Mouse (Mus musculus): ENCODE measurements at regions not wholly inside any gene's neighbourhood (a gene's known extent, or its start where the extent isn't known, plus 50 kb on each side); places are given as distances from the start of the nearest gene placed in this dataset.
"Not testable (repeated sequence)": the region's sequence is repeated elsewhere in the genome, so short reads cannot be mapped to it uniquely, and the experiment has no call there.

GRCm38 (mm10) chr3:9067048-9067447 is 542.8 kb downstream of the Zfp704 start:
- peak; percentile 86 to 90 for DNase-seq (ENCODE audit: low spot score in 2 of 2)

DNA sequence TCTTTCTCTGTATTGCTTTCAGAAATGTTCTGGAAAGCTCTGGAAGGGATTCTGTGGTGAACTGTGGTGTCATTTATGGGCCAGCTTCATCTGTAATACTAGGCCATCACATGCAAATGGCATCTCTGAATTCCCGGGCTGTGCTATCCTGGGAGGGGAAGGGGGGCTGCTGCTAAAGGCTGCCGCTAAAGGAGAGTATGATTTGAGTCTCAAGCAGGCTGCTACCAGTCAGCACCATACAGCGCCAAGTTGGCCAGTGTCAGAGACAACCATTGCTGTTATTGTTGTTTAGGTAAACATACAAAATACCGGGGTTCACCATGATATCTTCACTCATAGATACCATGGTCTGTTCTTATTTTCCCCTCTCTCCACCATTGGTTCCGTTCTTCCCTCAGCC is 543.5 kb downstream of the Zfp704 start:
- DNase-seq (ENCODE audit: low spot score in 2 of 2): no peak

DNA sequence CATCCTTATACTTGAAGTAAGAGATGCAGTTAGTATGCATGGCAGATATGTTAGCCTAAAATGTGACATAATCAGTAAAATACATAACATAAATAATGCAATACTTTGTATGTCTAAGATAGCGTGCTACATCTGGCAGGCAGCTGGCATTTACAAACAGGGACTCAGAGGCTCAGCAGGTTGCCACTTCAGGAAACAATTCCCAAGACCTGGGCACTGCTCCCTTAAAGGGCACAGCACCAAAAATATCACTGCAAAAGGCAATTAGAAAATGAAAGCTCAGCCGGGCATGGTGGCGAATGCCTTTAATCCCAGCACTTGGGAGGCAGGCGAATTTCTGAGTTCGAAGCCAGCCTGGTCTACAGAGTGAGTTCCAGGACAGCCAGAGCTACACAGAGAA is 544.0 kb downstream of the Zfp704 start:
- no peak for DNase-seq (ENCODE audit: low spot score in 2 of 2)

DNA sequence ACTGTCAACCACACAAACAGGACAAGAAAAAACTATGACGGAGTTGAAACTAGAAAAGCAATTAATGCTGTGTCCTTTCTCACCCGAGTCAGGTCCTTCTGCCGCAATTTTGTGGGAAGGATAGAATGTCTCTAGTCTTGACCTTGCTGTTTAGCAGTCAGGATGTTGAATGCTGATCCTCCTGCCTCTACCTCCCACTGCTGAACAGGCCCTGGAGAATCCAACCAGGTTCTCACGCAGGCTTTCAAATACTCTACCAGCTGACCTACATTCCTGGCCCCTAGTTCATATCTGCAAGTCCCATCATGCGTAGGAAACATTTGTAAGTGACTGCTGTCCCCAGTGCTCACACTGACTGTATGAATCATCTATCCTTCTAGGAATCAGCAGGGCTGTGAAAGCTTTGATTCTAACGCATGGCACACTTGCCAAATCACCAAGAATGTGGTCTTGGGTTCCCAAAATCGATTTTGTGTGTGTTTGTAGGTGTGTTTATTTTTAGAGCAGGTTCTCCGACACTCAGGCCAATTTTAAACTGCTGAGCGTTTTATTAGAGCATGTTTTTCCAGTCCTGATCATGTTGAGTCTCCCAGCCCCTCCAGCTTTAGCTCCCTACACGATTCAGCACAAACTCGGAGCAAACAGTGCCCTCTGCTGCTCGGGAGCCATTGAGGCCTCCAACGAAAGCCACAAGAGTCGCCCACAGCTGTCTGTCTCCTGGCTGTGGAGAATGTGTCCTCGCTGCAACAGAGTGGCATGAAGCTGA is 545.4 kb downstream of the Zfp704 start:
- DNase-seq (ENCODE audit: low spot score in 2 of 2): peak; percentile 59 to 71

DNA sequence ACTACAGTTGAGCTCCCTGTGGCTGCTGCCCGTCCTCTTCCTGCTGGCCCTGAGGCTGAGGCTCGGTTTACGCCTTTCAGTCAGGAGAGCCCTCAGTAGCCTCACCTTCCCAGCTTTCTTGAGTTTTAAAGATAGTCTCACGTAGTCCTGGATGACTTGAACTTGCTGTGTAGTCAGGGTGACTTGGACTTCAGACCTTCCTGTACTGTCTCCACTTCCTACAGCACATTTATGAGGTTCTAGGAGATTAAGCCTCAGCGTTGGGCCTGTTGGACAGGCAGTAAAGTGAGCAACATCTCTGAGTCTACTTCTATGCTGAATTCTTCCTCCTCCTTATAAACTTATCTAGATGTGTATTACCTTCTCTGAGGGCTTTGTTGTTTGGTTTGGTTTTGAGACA is 546.2 kb downstream of the Zfp704 start:
- DNase-seq (ENCODE audit: low spot score in 2 of 2): no peak

DNA sequence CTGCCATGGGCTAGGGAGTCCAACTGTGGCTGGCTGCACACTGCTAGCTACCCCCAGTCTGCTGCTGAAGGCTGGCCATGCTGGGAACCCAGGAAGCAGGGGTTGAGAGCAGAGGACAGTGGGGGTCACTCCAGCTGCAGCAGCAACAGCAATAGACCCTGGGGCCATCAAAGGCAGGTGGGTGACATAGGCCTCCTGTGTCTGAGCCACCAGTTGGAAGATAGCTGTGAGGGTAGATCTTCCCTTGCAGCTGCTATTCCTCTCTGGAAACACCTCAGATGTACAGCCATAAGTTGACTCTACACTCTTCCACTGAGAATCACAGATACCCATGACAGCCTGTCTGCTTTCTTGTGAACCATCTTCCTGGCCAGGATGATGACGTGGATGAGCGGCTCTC is 548.5 kb downstream of the Zfp704 start:
- no peak for DNase-seq (ENCODE audit: low spot score in 2 of 2)

GRCm38 (mm10) chr3:9057703-9058102 is 552.2 kb downstream of the Zfp704 start:
- DNase-seq (ENCODE audit: low spot score in 2 of 2): not testable (repeated sequence)

DNA sequence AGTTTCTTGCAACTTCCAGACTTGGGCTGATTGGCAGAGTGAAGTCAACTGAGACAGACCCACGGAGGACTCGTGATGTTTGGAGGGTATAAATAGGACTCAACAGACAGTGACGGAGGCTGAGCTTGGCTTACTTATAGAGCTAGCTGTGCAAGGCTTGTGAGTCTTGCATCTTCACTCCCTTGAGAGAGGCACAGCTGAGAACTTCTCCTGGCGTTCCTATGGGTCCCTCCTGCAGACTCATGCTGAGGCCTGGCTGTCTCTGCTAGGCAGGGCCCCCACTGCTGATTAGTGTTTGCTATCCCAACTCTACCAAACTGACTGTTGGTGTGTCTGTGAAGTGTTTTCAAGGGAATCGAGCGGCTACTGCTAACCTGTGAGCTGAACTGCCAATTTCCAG is 553.0 kb downstream of the Zfp704 start:
- DNase-seq (ENCODE audit: low spot score in 2 of 2): no peak

- DNase-seq (ENCODE audit: low spot score in 2 of 2): no peak
Measured at GRCm38 (mm10) chr3:9055780-9056179, 554.1 kb downstream of the Zfp704 start.

Data from layer of hippocampus, postnatal 10 days (tissue).